Mouse (Mus musculus): ENCODE measurements around the gene Hexb.
"Not testable (repeated sequence)": the region's sequence is repeated elsewhere in the genome, so short reads cannot be mapped to it uniquely, and the experiment has no call there.

The Hexb gene

GRCm38 (mm10) chr13:97182821-97183220 is 15.3 kb downstream of the Hexb start:
- DNase-seq (ENCODE audit: low spot score): no peak

- no peak for DNase-seq (ENCODE audit: low spot score)
These were observed 17.9 kb downstream of the Hexb start for GRCm38 (mm10) chr13:97180113-97180828.

DNA sequence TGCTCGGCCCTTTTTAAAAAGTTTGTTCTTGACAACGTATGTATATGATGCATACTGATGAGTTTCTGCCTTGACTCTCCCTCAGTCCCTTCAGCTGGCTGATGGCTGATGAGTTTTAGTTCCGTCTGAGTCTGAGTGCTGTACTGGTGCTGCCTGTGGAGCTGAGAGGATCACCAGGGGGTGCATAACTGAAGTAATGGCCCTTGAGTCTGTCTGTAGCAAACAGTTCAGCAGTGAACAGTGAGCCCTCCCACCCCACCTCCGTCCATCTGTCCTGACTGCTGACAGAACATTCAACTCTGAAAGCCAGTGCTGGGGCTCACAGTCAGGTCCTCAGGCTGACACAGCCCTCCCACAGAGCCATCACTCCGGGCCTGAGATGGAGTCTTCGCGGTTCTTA is 19.2 kb downstream of the Hexb start:
- no peak for DNase-seq (ENCODE audit: low spot score)

- DNase-seq (ENCODE audit: low spot score): no peak
These were observed 21.4 kb downstream of the Hexb start for GRCm38 (mm10) chr13:97176731-97177130.

GRCm38 (mm10) chr13:97175520-97176264 is 22.5 kb downstream of the Hexb start:
- DNase-seq (ENCODE audit: low spot score): no peak

GRCm38 (mm10) chr13:97145834-97146233 is 52.3 kb downstream of the Hexb start:
- peak; percentile 16 for DNase-seq (ENCODE audit: low spot score)

GRCm38 (mm10) chr13:97142321-97142720 is 55.8 kb downstream of the Hexb start:
- no peak for DNase-seq (ENCODE audit: low spot score)

- DNase-seq (ENCODE audit: low spot score): not testable (repeated sequence)
These were observed 59.7 kb downstream of the Hexb start for GRCm38 (mm10) chr13:97138404-97138931.

DNA sequence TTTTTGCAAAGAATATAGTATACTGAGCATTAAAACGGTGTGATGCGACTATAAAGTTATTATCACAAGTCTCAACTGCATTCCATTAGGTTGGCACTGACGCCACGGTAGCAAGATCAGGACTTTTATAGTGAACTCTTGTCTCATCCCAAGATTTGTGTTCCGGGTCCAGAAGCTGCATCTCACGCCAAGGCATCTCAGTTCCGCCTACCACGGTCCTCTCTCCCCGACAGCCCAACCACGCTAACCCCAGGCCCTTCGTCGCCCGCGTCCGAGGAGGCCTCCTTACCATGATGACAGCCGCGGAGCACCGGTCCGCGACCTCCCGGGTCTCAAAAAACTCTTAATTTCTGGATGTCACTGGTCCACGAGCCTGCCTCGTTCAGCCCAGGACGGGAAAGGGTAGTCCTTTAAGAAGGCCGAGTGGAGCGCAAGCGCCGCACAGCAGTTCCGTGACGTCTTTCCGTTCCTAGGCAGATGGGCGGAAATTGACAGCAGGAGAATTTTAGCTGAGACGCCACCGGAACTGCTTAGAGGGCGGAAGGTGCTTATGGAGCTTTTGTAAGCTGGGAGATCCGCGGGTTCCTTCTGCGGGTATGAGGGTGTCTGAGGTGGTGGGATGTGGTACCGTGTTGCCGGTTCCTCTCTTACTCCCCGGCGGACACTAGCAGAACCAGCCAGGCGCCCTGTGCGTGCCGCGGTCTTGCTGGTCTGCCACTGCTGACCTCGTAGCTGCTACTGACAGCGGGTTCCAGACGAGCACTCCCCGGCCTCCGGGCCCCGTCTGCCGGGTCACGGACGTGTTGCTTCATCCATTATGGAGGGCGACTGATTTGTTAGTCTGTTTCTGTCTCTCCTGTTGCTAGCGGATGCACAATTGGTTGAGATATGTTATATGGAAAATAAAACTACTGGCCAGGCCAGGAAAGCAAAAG is 60.4 kb downstream of the Hexb start, which contains the start of the genes Gfm2 and Nsa2:
TSS of gene Gfm2 (plus strand) at position 472 of the 935 bp plus-strand sequence.
TSS of gene Nsa2 (minus strand) at position 472 of the 935 bp plus-strand sequence.
- DNase-seq (ENCODE audit: low spot score): peak; percentile 86

GRCm38 (mm10) chr13:97130413-97130812 is 67.7 kb downstream of the Hexb start:
- DNase-seq (ENCODE audit: low spot score): not testable (repeated sequence)

GRCm38 (mm10) chr13:97129654-97130053 is 68.5 kb downstream of the Hexb start:
- DNase-seq (ENCODE audit: low spot score): not testable (repeated sequence)
